Mouse (Mus musculus): ENCODE data around the gene Chtop.

DNA sequence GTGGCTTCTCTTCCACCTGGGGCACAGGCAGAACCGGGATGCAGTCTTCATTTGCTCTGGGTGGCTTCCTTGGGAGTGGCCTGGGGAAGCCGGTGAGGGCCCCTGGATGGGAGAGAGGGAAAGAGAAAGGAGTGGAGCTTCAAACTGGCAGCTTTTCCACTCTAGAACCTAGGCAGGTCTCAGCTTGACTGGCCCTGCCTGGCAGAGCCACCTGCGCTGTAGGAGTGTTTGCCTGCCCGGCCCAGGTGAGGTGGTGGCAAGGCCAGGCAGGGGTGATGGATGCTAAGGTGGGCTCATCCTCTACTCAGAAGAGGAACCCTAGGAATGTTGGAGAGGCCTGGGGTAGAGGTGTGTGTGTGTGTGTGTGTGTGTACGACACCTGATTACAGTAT lies 28.6 kb upstream of the Chtop start:
- TF ChIP-seq CTCF (IDR thresholded peaks at IDR 0.05; ENCODE audit: control insufficient read depth, insufficient read depth, insufficient replicate concordance, low read depth, low read length) (no peak), POLR2A (IDR thresholded peaks at IDR 0.05; ENCODE audit: control insufficient read depth, low read depth, low read length) (no peak)
